Mouse (Mus musculus) neural tube, embryonic 12.5 days (tissue): Measurements from ENCODE around the gene Srpk2. TPM values are rescaled to one million over a fixed set of nuclear protein-coding genes. Genes with fewer than 3 reads are reported as not detected.
"Not testable (repeated sequence)": the region's sequence is repeated elsewhere in the genome, so short reads cannot be mapped to it uniquely, and the experiment has no call there.

Experiments used
- ATAC-seq: fragments of 200-750 bp; cut with Nextera tagmentation; 2 replicates; pipeline ENCODE4 v1.8.0; 2017; ENCODE audit warnings: low read depth, mild to moderate bottlenecking, moderate TSS enrichment, moderate library complexity; ENCODE audit not compliant: low FRiP score
- H3K27ac ChIP-seq: fragments of 300-500 bp; sonication (generic); 2 replicates; pipeline ENCODE4 v1.5.1; 2016
- H3K27me3 ChIP-seq: fragments of 300-500 bp; sonication (generic); replicated peaks from 2 replicates; pipeline ENCODE4 v1.6.1; 2016; ENCODE audit warnings: mild to moderate bottlenecking
- H3K36me3 ChIP-seq: fragments of 300-500 bp; sonication (generic); 2 replicates; pipeline ENCODE4 v1.6.1; 2016; ENCODE audit warnings: mild to moderate bottlenecking
- H3K4me1 ChIP-seq: fragments of 300-500 bp; sonication (generic); 2 replicates; pipeline ENCODE4 v1.6.1; 2016
- H3K4me2 ChIP-seq: fragments of 300-500 bp; sonication (generic); replicated peaks from 2 replicates; pipeline ENCODE4 v1.6.1; 2016; ENCODE audit warnings: mild to moderate bottlenecking
- H3K4me3 ChIP-seq: fragments of 300-500 bp; sonication (generic); 2 replicates; pipeline ENCODE4 v1.5.1; 2016
- H3K9ac ChIP-seq: fragments of 300-500 bp; sonication (generic); 2 replicates; pipeline ENCODE4 v1.6.1; 2016; ENCODE audit warnings: mild to moderate bottlenecking
- H3K9me3 ChIP-seq: fragments of 300-500 bp; sonication (generic); 2 replicates; pipeline ENCODE4 v1.6.1; 2016; ENCODE audit warnings: mild to moderate bottlenecking
- WGBS: fragments of 180-500 bp; shearing (Covaris S2); methylation state at CpG from one replicate; pipeline ENCODE4 v1.1.7; 2016; 5-methylcytosine and 5-hydroxymethylcytosine counted together
- polyA plus RNA-seq: library from polyadenylated mRNA; unstranded; fragments of >200 nt; fragmentation: Nextera tagmentation; extraction: Ambion mirVana; gene quantifications from 2 replicates; pipeline ENCODE4 v1.2.1, GENCODE M21; 2016

Srpk2 gene
- polyA plus RNA-seq, 1 experiment from 2014 or later: 75.3 TPM

DNA sequence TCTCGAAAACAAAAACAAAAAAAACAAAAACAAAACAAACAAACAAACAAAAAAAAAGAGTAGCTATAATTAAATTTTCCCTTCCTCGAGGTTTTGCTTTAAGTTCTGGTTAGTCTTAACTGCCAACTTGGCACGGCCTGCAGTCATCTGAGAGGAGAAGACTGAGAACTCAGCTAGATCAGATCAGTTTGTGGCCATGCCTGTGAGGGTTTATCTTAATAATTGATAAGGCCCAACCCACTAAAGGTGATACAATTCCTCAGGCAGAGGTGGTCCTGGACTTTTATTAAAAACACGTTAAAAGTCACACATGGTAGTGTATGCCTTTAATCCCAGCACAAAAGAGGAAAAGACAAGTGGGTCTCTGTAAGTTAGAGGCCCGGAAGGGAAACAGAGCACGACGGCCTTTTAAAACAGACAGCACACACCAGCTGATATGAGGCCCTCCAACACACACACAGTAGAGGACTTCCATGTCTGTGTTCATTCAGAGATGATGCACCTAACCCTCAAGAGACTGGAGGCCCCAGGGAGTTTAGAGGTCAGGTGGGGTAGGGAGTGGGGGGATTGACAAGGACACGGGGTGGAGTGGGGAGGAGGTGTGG lies 87.1 kb downstream of the Srpk2 start:
- Histone ChIP-seq H3K27me3 (no peaks in the 10 kb centered on the region), H3K4me3 (no peak overlapping the region), H3K4me2 (no peak overlapping the region), H3K9me3 (no peaks in the 10 kb centered on the region), H3K27ac (no peak overlapping the region), H3K9ac (no peak overlapping the region), H3K36me3 (no peaks in the 10 kb centered on the region), H3K4me1 (no peaks in the 10 kb centered on the region)
- ATAC-seq: no peak
- 81% methylated on average over 8 of the region's 8 CpGs for WGBS

DNA sequence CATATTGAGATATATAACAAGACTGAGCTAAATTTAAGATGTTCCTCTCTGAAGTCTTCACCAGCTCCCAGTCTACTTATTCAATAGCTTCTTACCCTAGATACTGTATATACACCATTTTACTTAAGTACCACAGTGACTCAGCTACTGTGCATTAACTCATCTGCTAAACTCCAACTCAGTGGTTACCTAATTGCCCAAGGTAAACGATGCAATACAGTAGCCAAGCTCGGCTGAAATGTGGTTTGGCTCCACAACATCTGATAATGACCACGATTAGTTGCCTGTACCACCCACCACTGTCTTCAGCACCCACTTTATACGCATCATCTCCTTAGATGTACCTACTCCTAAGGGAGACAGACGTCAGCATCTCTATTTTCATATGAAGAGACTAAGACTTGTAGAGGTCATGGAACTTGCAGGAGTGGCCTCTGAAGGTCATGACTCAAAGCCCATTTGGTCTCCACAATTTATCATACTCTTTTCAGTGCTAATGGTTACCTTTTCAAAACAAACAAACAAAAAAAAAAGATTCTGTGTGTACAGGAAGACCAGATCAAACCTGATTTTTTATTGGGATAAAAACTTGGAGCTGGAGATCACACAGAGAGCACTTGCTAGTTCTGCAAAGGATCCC lies 88.0 kb downstream of the Srpk2 start:
- H3K27ac ChIP-seq: no peak overlapping the region
- H3K4me1 ChIP-seq: no peaks in the 10 kb centered on the region
- H3K9me3 ChIP-seq: no peaks in the 10 kb centered on the region
- H3K27me3 ChIP-seq: no peaks in the 10 kb centered on the region
- no peak overlapping the region for H3K9ac ChIP-seq
- no peak overlapping the region for H3K4me2 ChIP-seq
- no peaks in the 10 kb centered on the region for H3K36me3 ChIP-seq
- WGBS: 84% methylated on average over 5 of the region's 5 CpGs
- ATAC-seq: no peak
- no peak overlapping the region for H3K4me3 ChIP-seq

DNA sequence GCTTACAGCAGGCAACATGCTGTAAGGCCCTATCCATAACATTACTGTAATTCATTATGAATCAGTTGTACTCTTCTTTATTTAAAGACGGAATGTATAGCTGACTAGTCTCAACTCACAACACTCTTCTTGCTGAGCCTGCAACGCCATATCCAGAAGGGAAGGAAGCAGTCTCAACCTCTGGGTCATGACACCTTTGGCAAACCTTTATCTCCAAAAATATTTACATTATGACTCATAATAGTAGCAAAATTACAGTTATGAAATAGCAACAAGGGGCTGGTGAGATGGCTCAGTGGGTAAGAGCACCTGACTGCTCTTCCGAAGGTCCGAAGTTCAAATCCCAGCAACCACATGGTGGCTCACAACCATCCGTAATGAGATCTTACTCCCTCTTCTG lies 94.1 kb downstream of the Srpk2 start:
- H3K4me1 ChIP-seq, ATAC-seq, H3K27me3 ChIP-seq, H3K36me3 ChIP-seq, H3K9me3 ChIP-seq, H3K27ac ChIP-seq, H3K9ac ChIP-seq, H3K4me2 ChIP-seq, H3K4me3 ChIP-seq: not testable (repeated sequence)
- WGBS: 95% methylated on average over 5 of the region's 5 CpGs

DNA sequence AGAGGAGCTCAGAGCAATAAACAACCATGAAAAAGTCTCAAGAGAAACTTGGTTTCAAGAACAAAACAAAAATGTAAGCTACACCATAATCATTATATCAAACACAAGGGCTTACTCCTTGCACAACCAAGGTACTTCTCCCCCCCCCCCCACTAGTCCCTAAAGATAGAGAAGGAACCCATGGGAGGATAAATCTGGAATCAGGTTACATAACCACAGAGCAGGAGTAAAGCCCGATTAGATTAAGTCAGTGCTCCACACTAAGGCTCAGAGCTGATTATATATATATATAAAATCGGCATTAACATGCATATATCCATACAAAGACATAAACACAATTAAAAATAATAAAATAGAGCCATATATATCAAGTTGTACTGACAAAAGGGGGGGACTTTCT lies 96.8 kb downstream of the Srpk2 start:
- Histone ChIP-seq H3K27me3 (no peaks in the 10 kb centered on the region), H3K4me1 (no peaks in the 10 kb centered on the region), H3K36me3 (no peaks in the 10 kb centered on the region), H3K27ac (no peak overlapping the region), H3K9ac (no peak overlapping the region), H3K4me2 (no peak overlapping the region), H3K9me3 (no peaks in the 10 kb centered on the region), H3K4me3 (no peak overlapping the region)
- WGBS: 83% methylated on average over 2 of the region's 2 CpGs
- no peak for ATAC-seq

DNA sequence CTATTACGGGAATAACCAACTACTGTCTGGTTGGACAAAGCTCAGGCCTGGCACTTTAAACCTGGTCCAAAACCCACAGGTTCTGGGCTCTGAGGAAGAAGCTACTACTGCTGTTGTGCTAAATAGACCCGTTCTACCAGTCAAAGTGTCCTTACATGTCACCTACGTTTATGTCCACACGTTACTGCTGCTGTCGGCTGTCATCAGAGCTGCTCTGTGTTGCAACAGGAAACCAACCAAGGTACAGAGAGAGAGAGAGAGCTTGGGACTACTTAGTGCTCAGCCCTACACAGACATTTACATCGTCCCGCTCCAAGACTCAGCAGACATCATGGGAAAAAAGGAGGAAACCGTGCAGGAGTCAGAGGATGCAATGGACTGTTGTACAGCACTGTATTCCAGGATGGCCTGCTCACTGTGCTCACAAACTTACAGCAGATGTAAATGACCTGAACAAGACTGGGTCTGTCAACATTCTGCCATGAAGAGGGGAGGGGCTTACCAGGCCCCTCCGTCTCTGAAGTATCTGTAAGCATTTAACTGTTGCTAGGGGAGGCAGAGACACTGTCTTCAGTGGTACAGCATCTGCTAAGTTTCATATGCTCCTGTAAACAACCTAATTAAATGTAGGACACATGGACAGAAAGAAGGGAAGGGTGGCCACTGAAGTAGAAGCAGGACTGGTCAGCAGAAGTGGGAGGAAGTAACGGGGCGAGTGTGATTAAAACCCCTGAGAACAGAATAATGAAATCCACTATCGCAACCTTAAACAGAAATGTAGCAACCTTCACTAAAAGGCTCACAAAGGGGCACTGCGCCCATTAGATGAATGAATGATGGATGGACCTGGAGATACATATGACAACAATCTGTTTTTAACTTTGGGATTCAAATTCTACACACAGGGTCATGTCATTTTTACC lies 97.6 kb downstream of the Srpk2 start:
- Histone ChIP-seq H3K27ac (no peak overlapping the region), H3K36me3 (no peaks in the 10 kb centered on the region), H3K4me2 (no peak overlapping the region), H3K4me3 (no peak overlapping the region), H3K4me1 (no peaks in the 10 kb centered on the region), H3K9me3 (no peaks in the 10 kb centered on the region), H3K9ac (no peak overlapping the region), H3K27me3 (no peaks in the 10 kb centered on the region)
- no peak for ATAC-seq
- WGBS: 90% methylated on average over 13 of the region's 13 CpGs

DNA sequence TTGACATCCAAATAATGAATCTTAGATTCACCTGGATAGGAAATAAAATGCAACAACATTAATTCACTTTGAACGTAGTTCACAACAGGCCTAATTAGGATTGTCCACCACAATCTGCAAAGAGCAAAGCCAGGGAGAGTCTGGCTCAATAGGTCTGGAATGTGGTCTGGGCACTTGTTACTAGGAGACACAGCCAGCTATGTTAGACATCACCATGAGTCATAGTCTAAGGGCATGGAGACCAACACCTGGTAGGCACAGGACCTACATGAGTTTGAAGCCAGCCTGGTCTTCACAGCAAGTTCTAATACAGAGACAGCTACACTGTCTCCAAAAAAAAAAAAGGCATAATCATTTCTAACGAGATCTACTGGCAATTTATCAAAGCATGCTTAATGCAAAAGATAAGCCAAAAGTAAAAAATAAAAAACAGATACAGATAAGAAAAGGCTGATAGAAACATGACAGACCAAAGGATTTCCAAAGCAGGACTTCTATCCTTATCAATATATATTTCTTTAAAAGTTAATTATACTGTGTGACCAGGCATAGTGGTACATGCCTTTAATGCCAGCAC lies 102.8 kb downstream of the Srpk2 start:
- Histone ChIP-seq H3K9ac (no peak overlapping the region), H3K27me3 (no peaks in the 10 kb centered on the region), H3K36me3 (no peaks in the 10 kb centered on the region), H3K27ac (no peak overlapping the region), H3K4me3 (no peak overlapping the region), H3K4me1 (peaks cover 21% of the 10 kb centered on the region), H3K4me2 (no peak overlapping the region), H3K9me3 (no peaks in the 10 kb centered on the region)
- WGBS: 81% methylated on average over 2 of the region's 2 CpGs
- no peak for ATAC-seq

DNA sequence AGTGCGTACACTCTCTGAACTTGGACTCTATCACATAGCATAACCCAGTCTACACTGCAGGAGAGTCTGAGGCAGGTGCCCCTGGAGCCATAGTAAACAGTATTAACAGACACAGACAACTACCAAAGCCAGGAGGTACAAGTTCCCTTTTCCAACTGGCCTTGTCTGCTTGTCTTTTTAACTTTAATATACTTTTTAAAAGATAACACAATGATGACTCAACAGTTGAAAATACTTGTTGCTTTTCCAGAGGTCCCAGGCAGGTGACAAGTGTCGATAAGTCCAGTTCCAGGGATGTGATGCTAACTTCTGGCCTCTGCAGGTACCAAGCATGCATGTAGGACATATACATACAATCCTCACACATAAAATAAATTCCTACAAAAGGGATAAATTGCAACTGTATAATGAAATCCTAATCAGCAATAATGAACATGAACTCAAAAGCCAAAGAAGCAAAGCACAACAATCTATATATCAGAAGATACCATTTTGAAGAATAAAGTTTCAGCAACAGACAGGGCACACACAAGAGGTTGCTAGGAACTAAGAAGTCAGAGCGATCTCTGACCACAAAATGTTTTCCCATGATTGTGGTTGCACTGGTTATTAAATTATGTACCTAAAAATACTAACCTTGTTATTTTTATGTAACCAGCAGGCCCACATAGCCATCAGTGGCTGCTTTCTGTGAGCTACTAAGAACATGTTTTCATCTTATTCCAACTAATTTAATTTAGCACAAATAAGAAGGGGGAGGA lies 105.1 kb downstream of the Srpk2 start:
- H3K4me3 ChIP-seq: no peak overlapping the region
- no peak overlapping the region for H3K27ac ChIP-seq
- no peaks in the 10 kb centered on the region for H3K9me3 ChIP-seq
- no peaks in the 10 kb centered on the region for H3K36me3 ChIP-seq
- peaks cover 21% of the 10 kb centered on the region for H3K4me1 ChIP-seq
- no peak overlapping the region for H3K4me2 ChIP-seq
- H3K9ac ChIP-seq: no peak overlapping the region
- 93% methylated on average over 3 of the region's 3 CpGs for WGBS
- H3K27me3 ChIP-seq: no peaks in the 10 kb centered on the region
- ATAC-seq: no peak

DNA sequence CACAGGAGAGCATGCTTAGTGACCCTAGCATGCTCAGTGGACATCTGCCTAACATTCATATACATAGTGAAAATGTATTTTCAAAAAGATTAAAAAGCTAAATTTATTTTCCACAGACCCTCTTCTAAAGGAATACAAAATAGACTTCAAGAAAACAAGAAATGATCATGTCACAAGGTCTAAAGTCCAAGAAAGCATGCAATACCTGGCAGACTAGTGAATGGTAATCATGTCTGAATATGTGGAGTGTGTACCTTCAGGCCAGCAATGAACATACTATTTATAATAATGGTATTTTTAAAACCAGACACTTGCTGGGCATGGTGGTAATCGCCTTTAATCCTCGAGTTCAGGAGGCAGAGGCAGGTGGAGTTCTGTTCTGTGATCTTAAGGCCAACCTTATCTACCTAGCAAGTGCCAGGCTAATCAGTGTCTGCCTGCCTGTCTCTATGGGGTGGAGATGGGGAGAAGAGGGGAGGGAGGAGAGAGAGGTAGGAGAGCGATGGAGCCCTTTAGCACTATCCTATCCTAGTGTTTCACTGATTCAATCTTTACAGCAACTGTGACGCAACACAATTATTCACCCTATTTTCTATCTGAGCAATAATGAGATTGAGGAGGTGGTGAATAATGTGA lies 106.0 kb downstream of the Srpk2 start:
- no peak for ATAC-seq
- Histone ChIP-seq H3K27ac (peak overlapping the region; percentile 50; the same call in 1 of the 2 replicates), H3K9me3 (no peaks in the 10 kb centered on the region), H3K27me3 (no peaks in the 10 kb centered on the region), H3K9ac (no peak overlapping the region), H3K4me1 (peaks cover 21% of the 10 kb centered on the region), H3K36me3 (no peaks in the 10 kb centered on the region), H3K4me3 (no peak overlapping the region), H3K4me2 (no peak overlapping the region)
- WGBS: 85% methylated on average over 4 of the region's 4 CpGs

DNA sequence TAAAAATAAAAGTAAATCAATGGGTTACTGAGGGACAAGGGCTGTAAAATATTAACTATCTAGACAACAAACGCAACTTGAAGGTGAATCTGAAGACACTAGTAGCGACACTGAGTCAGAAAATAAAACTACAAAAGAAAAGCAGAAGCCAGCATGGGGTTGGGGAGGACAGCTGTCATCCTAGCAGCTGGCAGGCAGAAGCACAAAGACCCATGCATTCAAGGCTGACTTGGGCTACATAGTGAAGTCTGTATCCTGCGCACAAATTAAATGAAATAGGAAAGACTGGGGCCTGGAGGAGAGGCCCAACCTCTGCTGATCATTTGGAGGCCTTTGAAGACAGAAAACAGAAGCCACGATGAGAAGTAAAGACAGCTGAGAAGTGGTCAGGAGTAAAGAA lies 106.6 kb downstream of the Srpk2 start:
- Histone ChIP-seq H3K4me1 (peaks cover 21% of the 10 kb centered on the region), H3K36me3 (no peaks in the 10 kb centered on the region), H3K27ac (peak overlapping the region; percentile 50; the same call in 1 of the 2 replicates), H3K4me3 (no peak overlapping the region), H3K27me3 (no peaks in the 10 kb centered on the region), H3K4me2 (no peak overlapping the region), H3K9me3 (no peaks in the 10 kb centered on the region), H3K9ac (no peak overlapping the region)
- ATAC-seq: peak; percentile 83; the same call in 1 of the 2 replicates
- 28% methylated on average over 4 of the region's 4 CpGs for WGBS

DNA sequence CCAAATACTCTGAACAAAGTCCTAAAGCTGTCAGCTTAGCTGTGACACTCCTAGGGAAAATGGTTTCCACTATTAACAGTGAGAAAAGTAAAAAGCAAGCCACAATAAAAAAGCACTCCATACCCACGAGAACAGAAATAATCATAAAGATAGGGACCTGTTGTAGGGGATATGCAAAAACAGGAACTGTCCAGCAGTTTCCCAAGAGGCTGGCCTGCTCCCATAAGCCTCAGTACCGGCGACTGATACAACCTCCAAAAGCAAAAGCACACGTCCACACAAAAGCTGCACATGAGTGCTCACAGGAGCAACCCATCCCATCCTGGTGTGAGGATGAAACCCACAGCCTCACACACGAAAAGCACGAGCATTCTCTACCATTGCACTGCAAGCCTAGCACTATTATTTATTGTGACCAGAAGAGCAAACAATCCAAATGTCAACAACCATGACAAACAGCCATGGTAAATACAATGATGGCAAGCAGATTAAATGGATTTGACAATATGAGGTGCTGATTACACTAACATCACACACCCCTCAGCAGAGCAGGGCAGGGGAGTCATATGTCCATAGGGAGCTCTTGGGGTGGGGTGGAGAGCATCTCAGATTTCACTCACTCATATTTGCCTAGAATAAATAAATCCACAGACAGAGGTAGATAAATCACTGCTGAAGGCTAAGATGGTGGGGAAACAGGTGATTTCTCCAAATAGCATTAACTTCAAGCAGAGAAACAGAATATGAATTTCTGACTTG lies 107.9 kb downstream of the Srpk2 start:
- Histone ChIP-seq H3K9me3 (no peaks in the 10 kb centered on the region), H3K4me3 (no peak overlapping the region), H3K4me2 (no peak overlapping the region), H3K9ac (no peak overlapping the region), H3K4me1 (peaks cover 21% of the 10 kb centered on the region), H3K27ac (no peak overlapping the region), H3K27me3 (no peaks in the 10 kb centered on the region), H3K36me3 (no peaks in the 10 kb centered on the region)
- 56% methylated on average over 6 of the region's 6 CpGs for WGBS
- ATAC-seq: no peak

DNA sequence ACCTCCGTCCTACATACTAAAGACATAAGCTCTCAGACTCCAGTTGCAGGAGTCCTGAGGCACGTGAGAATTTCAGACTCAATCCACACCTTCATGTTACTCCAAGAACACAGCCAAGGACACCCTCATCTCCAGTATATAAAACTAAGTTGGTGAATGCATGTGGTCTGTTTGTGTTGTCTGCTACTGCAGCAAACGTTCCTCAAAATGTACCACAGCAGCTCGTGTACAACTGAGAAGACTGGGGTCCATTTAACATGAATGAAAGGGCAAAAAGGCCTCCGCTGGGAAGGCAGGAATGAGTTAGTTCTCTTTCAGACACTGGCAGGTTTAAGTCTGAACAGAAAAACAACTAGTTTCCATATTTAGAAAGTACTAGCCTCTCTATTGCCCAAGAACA lies 110.5 kb downstream of the Srpk2 start:
- ATAC-seq: no peak
- Histone ChIP-seq H3K27me3 (no peaks in the 10 kb centered on the region), H3K36me3 (no peaks in the 10 kb centered on the region), H3K9ac (no peak overlapping the region), H3K9me3 (no peaks in the 10 kb centered on the region), H3K27ac (no peak overlapping the region), H3K4me3 (no peak overlapping the region), H3K4me1 (peaks cover 20% of the 10 kb centered on the region), H3K4me2 (no peak overlapping the region)
- WGBS: 92% methylated on average over 5 of the region's 5 CpGs
